Mouse (Mus musculus) CH12.LX (cell line): ENCODE results near the gene Rptor.

Experiments
- CTCF ChIP-seq, 2 experiments: IDR thresholded peaks in 1 of 2; conservative IDR thresholded peaks in 1 of 2; 2 replicates each; pipeline ENCODE4 v1.5.1; 2011 to 2012; ENCODE audit warnings: low read depth in 2 of 2, low read length in 2 of 2, improper control_type of control experiment in 1 of 2, inconsistent platforms in 1 of 2, mild to moderate bottlenecking in 1 of 2, moderate library complexity in 1 of 2
- EP300 ChIP-seq: IDR thresholded peaks from 2 replicates; pipeline ENCODE4 v1.6.1; 2011; ENCODE audit warnings: low read length, improper control_type of control experiment
- HCFC1 ChIP-seq: IDR thresholded peaks from 2 replicates; pipeline ENCODE4 v1.6.1; 2012; ENCODE audit warnings: low read depth, mild to moderate bottlenecking, inconsistent platforms, low read length, improper control_type of control experiment
- KAT2A ChIP-seq: IDR thresholded peaks from 2 replicates; pipeline ENCODE4 v1.6.1; 2012; ENCODE audit warnings: low read length, improper control_type of control experiment, inconsistent platforms; ENCODE audit not compliant: insufficient replicate concordance
- POLR2A ChIP-seq: IDR thresholded peaks from 2 replicates; pipeline ENCODE4 v1.6.1; 2011; ENCODE audit warnings: low read depth, mild to moderate bottlenecking, improper control_type of control experiment, low read length
- POLR2AphosphoS2 ChIP-seq: IDR thresholded peaks from 2 replicates; pipeline ENCODE4 v1.6.1; 2011; ENCODE audit warnings: low read depth, low read length, improper control_type of control experiment
- RAD21 ChIP-seq: IDR thresholded peaks from 2 replicates; pipeline ENCODE4 v1.6.1; 2011; ENCODE audit warnings: low read depth, mild to moderate bottlenecking, low read length, improper control_type of control experiment, moderate library complexity
- SMC3 ChIP-seq: IDR thresholded peaks from 2 replicates; pipeline ENCODE4 v1.6.1; 2011; ENCODE audit warnings: low read depth, low read length, improper control_type of control experiment
- USF2 ChIP-seq: conservative IDR thresholded peaks from 2 replicates; pipeline ENCODE4 v1.6.1; 2011; ENCODE audit warnings: low read depth, low read length, improper control_type of control experiment
- ZKSCAN1 ChIP-seq: IDR thresholded peaks from 2 replicates; pipeline ENCODE4 v1.6.1; 2012; ENCODE audit warnings: low read depth, inconsistent platforms, low read length, improper control_type of control experiment, borderline replicate concordance
- ZNF384 ChIP-seq: IDR thresholded peaks from 2 replicates; pipeline ENCODE4 v1.6.1; 2012; ENCODE audit warnings: low read depth, low read length, improper control_type of control experiment, inconsistent platforms

GRCm38 (mm10) chr11:119636371-119636883 is 33.7 kb downstream of the Rptor start:
- TF ChIP-seq KAT2A (no peak), ZNF384 (no peak), POLR2AphosphoS2 (no peak), ZKSCAN1 (no peak), HCFC1 (no peak), CTCF (conservative IDR thresholded peaks at IDR 0.05 in 1 of 2, IDR thresholded peaks at IDR 0.05 in 1 of 2; ENCODE audit: low read depth in 2 of 2, low read length in 2 of 2) (no peak), RAD21 (no peak), POLR2A (no peak), SMC3 (no peak), USF2 (no peak), EP300 (no peak)
